Mouse (Mus musculus) right cerebral cortex, postnatal 4 days (tissue): ENCODE results near the gene Alkbh7.

Experiments
- DNase-seq: peaks from one replicate; pipeline ENCODE4 v3.0.0-alpha.2; 2022

Gene Alkbh7

GRCm38 (mm10) chr17:57032854-57033253 lies 35.7 kb downstream of the Alkbh7 start:
- no peak for DNase-seq

- DNase-seq: no peak
These were observed 41.8 kb downstream of the Alkbh7 start for GRCm38 (mm10) chr17:57038978-57039377.

GRCm38 (mm10) chr17:57041554-57041953 lies 44.4 kb downstream of the Alkbh7 start, which contains the start of gene Slc25a41:
Slc25a41 (minus strand) TSS chr17:57041654.
- DNase-seq: no peak

- no peak for DNase-seq
These were observed 50.3 kb downstream of the Alkbh7 start for GRCm38 (mm10) chr17:57047406-57047805.

GRCm38 (mm10) chr17:57048816-57049215 lies 51.7 kb downstream of the Alkbh7 start:
- DNase-seq: no peak
